Mouse (Mus musculus) testis, adult 2 months (tissue): ENCODE data around the gene Dmkn. TPM values are rescaled to one million over a fixed set of nuclear protein-coding genes. Genes with fewer than 3 reads are reported as not detected.
"Not testable (repeated sequence)": the region's sequence is repeated elsewhere in the genome, so short reads cannot be mapped to it uniquely, and the experiment has no call there.

Experiments used
- H3K27ac ChIP-seq: fragments of 200-500 bp; 2 replicates; pipeline ENCODE4 v1.5.1; 2012; ENCODE audit warnings: low read depth, low read length; ENCODE audit not compliant: control insufficient read depth, insufficient read depth
- H3K27me3 ChIP-seq: fragments of 200-500 bp; 2 replicates; pipeline ENCODE4 v1.6.1; 2012; ENCODE audit warnings: mild to moderate bottlenecking, low read length, moderate library complexity; ENCODE audit not compliant: control insufficient read depth, insufficient read depth
- H3K36me3 ChIP-seq: fragments of 200-500 bp; 2 replicates; pipeline ENCODE4 v1.6.1; 2012; ENCODE audit warnings: mild to moderate bottlenecking, low read length; ENCODE audit not compliant: control insufficient read depth, insufficient read depth
- H3K4me1 ChIP-seq: fragments of 200-500 bp; 2 replicates; pipeline ENCODE4 v1.6.1; 2012; ENCODE audit warnings: low read length; ENCODE audit not compliant: control insufficient read depth, insufficient read depth
- H3K4me3 ChIP-seq: fragments of 200-500 bp; 2 replicates; pipeline ENCODE4 v1.5.1; 2012; ENCODE audit warnings: low read depth, mild to moderate bottlenecking, low read length, moderate library complexity, mixed read lengths; ENCODE audit not compliant: control insufficient read depth
- CTCF ChIP-seq: fragments of 200-500 bp; IDR thresholded peaks from 2 replicates; pipeline ENCODE4 v1.5.1; 2012; ENCODE audit warnings: low read depth, mild to moderate bottlenecking, inconsistent platforms, low read length, moderate library complexity; ENCODE audit not compliant: control insufficient read depth, insufficient read depth, insufficient replicate concordance
- POLR2A ChIP-seq: fragments of 200-500 bp; IDR thresholded peaks from 2 replicates; pipeline ENCODE4 v1.6.1; 2012; ENCODE audit warnings: low read depth, mild to moderate bottlenecking, inconsistent platforms, low read length, moderate library complexity; ENCODE audit not compliant: control insufficient read depth
- polyA plus RNA-seq: library from polyadenylated mRNA; depleted of rRNA; stranded (reverse); fragments of >200 nt; gene quantifications from 2 replicates; pipeline ENCODE4 v1.2.3, GENCODE M21; 2012; rRNA removed

Dmkn gene
- polyA plus RNA-seq, 1 experiment = 9.2 TPM

GRCm38 (mm10) chr7:30820854-30821445, 57.4 kb downstream of the Dmkn start:
- no peak for TF ChIP-seq CTCF
- no peak for TF ChIP-seq POLR2A
- Histone ChIP-seq H3K27ac (no peak overlapping the region), H3K27me3 (no peaks in the 10 kb centered on the region), H3K4me3 (no peak overlapping the region), H3K4me1 (peaks cover 11% of the 10 kb centered on the region), H3K36me3 (no peaks in the 10 kb centered on the region)

DNA sequence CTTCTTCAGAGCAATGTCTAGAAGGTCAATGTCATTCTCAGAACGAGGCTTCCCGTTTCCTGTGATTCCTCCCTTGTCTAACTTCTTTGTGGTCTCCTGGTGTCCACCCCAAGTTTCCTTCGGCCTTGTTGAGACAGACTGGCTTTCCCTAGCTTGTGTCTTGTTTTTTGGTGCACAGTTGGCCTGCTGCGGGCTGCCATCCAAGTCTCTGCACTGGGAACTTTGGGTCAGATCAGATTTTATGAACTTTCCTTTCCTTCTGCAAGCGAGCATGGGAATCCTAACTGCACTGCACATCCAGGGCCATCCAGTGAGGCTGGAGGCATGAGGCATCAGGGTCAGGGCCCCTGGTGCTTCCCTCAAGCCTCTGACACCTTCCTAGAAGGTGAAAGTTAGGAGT, 58.0 kb downstream of the Dmkn start:
- peaks cover 11% of the 10 kb centered on the region for H3K4me1 ChIP-seq
- no peak overlapping the region for H3K27ac ChIP-seq
- no peaks in the 10 kb centered on the region for H3K27me3 ChIP-seq
- TF ChIP-seq POLR2A (no peak), CTCF (no peak)
- H3K4me3 ChIP-seq = no peak overlapping the region
- H3K36me3 ChIP-seq = no peaks in the 10 kb centered on the region

GRCm38 (mm10) chr7:30823675-30824074, 60.1 kb downstream of the Dmkn start, which contains the start of gene Ffar2:
Ffar2 (minus strand) TSS chr7:30823775.
- Histone ChIP-seq H3K27ac (no peak within 1 kb of the TSS), H3K4me3 (no peak within 1 kb of the TSS), H3K36me3 (no peaks in the 10 kb centered on the region), H3K4me1 (peaks cover 11% of the 10 kb centered on the region), H3K27me3 (no peaks in the 10 kb centered on the region)
- TF ChIP-seq CTCF (no peak), POLR2A (no peak)

GRCm38 (mm10) chr7:30824306-30824705, 60.8 kb downstream of the Dmkn start:
- Histone ChIP-seq H3K4me1 (peaks cover 9% of the 10 kb centered on the region), H3K27me3 (no peaks in the 10 kb centered on the region), H3K36me3 (no peaks in the 10 kb centered on the region), H3K27ac (no peak overlapping the region), H3K4me3 (no peak overlapping the region)
- TF ChIP-seq POLR2A (no peak), CTCF (no peak)

DNA sequence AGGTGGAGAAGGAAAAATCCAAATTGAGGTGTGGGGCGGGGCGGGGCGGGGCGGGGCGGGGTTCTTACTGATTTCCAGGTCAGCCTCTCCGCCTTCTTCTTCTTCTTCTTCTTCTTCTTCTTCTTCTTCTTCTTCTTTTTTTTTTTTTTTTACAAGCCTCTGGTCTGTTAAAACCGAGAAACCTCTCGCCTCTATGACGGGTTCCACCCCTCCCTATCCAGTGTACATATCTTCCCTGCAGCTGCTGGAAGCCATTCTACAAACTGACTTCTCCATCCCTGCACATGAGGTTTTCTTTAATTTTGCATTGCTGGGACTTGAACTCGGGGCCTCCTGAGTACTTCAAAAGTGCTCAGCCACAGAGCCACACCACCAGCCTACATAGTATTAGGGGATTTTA, 63.1 kb downstream of the Dmkn start:
- no peak for TF ChIP-seq POLR2A
- TF ChIP-seq CTCF = no peak
- Histone ChIP-seq H3K27ac (no peak overlapping the region), H3K27me3 (no peaks in the 10 kb centered on the region), H3K4me3 (no peak overlapping the region), H3K36me3 (no peaks in the 10 kb centered on the region), H3K4me1 (no peaks in the 10 kb centered on the region)

DNA sequence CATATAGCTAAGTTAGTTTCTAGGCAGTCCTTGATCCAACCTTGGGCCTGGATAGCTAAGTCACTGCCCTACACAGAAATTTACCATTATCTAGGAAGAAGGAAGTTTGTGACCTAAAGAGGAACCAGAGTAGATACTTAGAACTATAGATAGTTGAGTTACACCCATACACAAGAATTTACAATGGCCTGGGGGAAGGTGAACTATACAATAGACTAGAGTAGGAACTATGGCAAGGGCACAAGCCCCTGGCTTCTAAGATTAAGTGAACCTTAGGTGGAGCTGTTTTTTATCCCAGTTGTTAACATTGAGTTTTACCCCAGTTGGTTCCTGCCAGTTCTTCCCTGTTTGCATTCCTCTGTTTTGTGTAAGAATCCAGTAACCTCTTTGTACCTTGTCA, 65.3 kb downstream of the Dmkn start:
- not testable (repeated sequence) for H3K4me3 ChIP-seq, H3K36me3 ChIP-seq, H3K27me3 ChIP-seq, H3K4me1 ChIP-seq, H3K27ac ChIP-seq

GRCm38 (mm10) chr7:30829428-30829827, 65.9 kb downstream of the Dmkn start:
- Histone ChIP-seq H3K27ac (no peak overlapping the region), H3K4me3 (no peak overlapping the region), H3K4me1 (no peaks in the 10 kb centered on the region), H3K27me3 (no peaks in the 10 kb centered on the region), H3K36me3 (no peaks in the 10 kb centered on the region)
- TF ChIP-seq CTCF = no peak
- no peak for TF ChIP-seq POLR2A

Other genes with a start within 250 kb of the Dmkn start
- 136 TPM in 2 replicates for gene Arhgap33, start 228.7 kb upstream of the Dmkn start, polyA plus RNA-seq
- 74.3 and 82.9 TPM in 2 replicates for gene Hspb6, start 211.6 kb upstream of the Dmkn start, polyA plus RNA-seq
- 33.9 and 37.5 TPM in 2 replicates for gene Proser3, start 211.5 kb upstream of the Dmkn start, polyA plus RNA-seq
- gene Lin37, start 203.9 kb upstream of the Dmkn start, polyA plus RNA-seq = 39.9 and 47.0 TPM in 2 replicates
- gene U2af1l4, start 200.5 kb upstream of the Dmkn start, polyA plus RNA-seq = 51.9 and 52.2 TPM in 2 replicates
- 0.58 and 0.80 TPM in 2 replicates for gene Gm49396, start 200.4 kb upstream of the Dmkn start, polyA plus RNA-seq
- gene Psenen, start 200.1 kb upstream of the Dmkn start, polyA plus RNA-seq = 147 and 167 TPM in 2 replicates
- 0.80 and 1.0 TPM in 2 replicates for gene Igflr1, start 198.3 kb upstream of the Dmkn start, polyA plus RNA-seq
- gene Kmt2b, start 175.0 kb upstream of the Dmkn start, polyA plus RNA-seq = 56.1 and 61.0 TPM in 2 replicates
- 180 and 203 TPM in 2 replicates for gene Zbtb32, start 164.8 kb upstream of the Dmkn start, polyA plus RNA-seq
- 6.5 TPM in 2 replicates for gene Upk1a, start 150.9 kb upstream of the Dmkn start, polyA plus RNA-seq
- 51.8 and 74.9 TPM in 2 replicates for gene Cox6b1, start 137.6 kb upstream of the Dmkn start, polyA plus RNA-seq
- gene Etv2, start 127.9 kb upstream of the Dmkn start, polyA plus RNA-seq = 7.9 and 8.4 TPM in 2 replicates
- 27.1 and 33.0 TPM in 2 replicates for gene Rbm42, start 113.4 kb upstream of the Dmkn start, polyA plus RNA-seq
- gene Haus5, start 98.8 kb upstream of the Dmkn start, polyA plus RNA-seq = 21.1 and 22.4 TPM in 2 replicates
- gene Pmis2, start 92.2 kb upstream of the Dmkn start, polyA plus RNA-seq = 142 and 177 TPM in 2 replicates
- 88.8 and 103 TPM in 2 replicates for gene 2200002J24Rik, start 64.8 kb upstream of the Dmkn start, polyA plus RNA-seq
- 2.7 TPM in 2 replicates for gene Atp4a, start 51.5 kb upstream of the Dmkn start, polyA plus RNA-seq
- 161 and 171 TPM in 2 replicates for gene Tmem147, start 34.2 kb upstream of the Dmkn start, polyA plus RNA-seq
- gene Gapdhs, start 20.1 kb upstream of the Dmkn start, polyA plus RNA-seq = 4,298 and 4,420 TPM in 2 replicates
- 4.6 and 4.7 TPM in 2 replicates for gene Sbsn, start 12.3 kb upstream of the Dmkn start, polyA plus RNA-seq
- 0.41 TPM in 1 of 2 replicates, not detected in the other for gene Krtdap, start 24.1 kb downstream of the Dmkn start, polyA plus RNA-seq
- gene Ffar2, start 60.0 kb downstream of the Dmkn start, polyA plus RNA-seq = 0.09 and 0.14 TPM in 2 replicates
- not detected in 2 replicates for gene Ffar3, start 92.4 kb downstream of the Dmkn start, polyA plus RNA-seq
- gene Ffar1, start 97.8 kb downstream of the Dmkn start, polyA plus RNA-seq = 0.55 and 0.62 TPM in 2 replicates
- gene Cd22, start 116.6 kb downstream of the Dmkn start, polyA plus RNA-seq = 0.08 and 0.41 TPM in 2 replicates
- 18.2 and 21.3 TPM in 2 replicates for gene Mag, start 151.1 kb downstream of the Dmkn start, polyA plus RNA-seq
- gene Hamp2, start 160.9 kb downstream of the Dmkn start, polyA plus RNA-seq = 0.38 and 1.5 TPM in 2 replicates
- not detected in 2 replicates for gene Hamp, start 180.3 kb downstream of the Dmkn start, polyA plus RNA-seq
- 27.0 and 31.3 TPM in 2 replicates for gene Usf2, start 193.0 kb downstream of the Dmkn start, polyA plus RNA-seq
- gene Lsr, start 209.7 kb downstream of the Dmkn start, polyA plus RNA-seq = 24.4 and 30.2 TPM in 2 replicates
- 524 and 525 TPM in 2 replicates for gene Fam187b, start 210.0 kb downstream of the Dmkn start, polyA plus RNA-seq